Mouse (Mus musculus): ENCODE measurements around the gene Dbnl. TPM values are rescaled to one million over a fixed set of nuclear protein-coding genes. Genes with fewer than 3 reads are reported as not detected.

The Dbnl gene
- polyA plus RNA-seq, 1 experiment from 2014 or later: 36.6 TPM

- WGBS (ENCODE audit: insufficient replicate concordance): 83% methylated on average over 5 of the region's 5 CpGs
- no peak overlapping the region for H3K4me2 ChIP-seq (ENCODE audit: low read depth, low read length)
- no peak overlapping the region for H3K27ac ChIP-seq (ENCODE audit: low read depth)
- H3K27me3 ChIP-seq (ENCODE audit: insufficient read depth, low read length): no peaks in the 10 kb centered on the region
- H3K9ac ChIP-seq (replicated peaks): no peak overlapping the region
- peaks cover 7% of the 10 kb centered on the region for H3K4me1 ChIP-seq (ENCODE audit: insufficient read depth)
- no peaks in the 10 kb centered on the region for H3K9me3 ChIP-seq (ENCODE audit: low read length)
- DNase-seq (no peak), ATAC-seq (no peak)
- TF ChIP-seq CTCF (IDR thresholded peaks at IDR 0.05; ENCODE audit: low read depth) (no peak), EP300 (IDR thresholded peaks at IDR 0.05; ENCODE audit: low read depth) (no peak)
- H3K4me3 ChIP-seq (ENCODE audit: low read depth, low read length): no peak overlapping the region
- H3K36me3 ChIP-seq (replicated peaks; ENCODE audit: insufficient read depth, low read length): peaks cover 75% of the 10 kb centered on the region
Observed at GRCm38 (mm10) chr11:5797928-5798327, 9.6 kb downstream of the Dbnl start.

- no peak overlapping the region for H3K9ac ChIP-seq (replicated peaks)
- DNase-seq (no peak), ATAC-seq (no peak)
- H3K27me3 ChIP-seq (ENCODE audit: insufficient read depth, low read length): no peaks in the 10 kb centered on the region
- no peak overlapping the region for H3K27ac ChIP-seq (ENCODE audit: low read depth)
- H3K9me3 ChIP-seq (ENCODE audit: low read length): no peaks in the 10 kb centered on the region
- 81% methylated on average over 17 of the region's 17 CpGs for WGBS (ENCODE audit: insufficient replicate concordance)
- TF ChIP-seq CTCF (IDR thresholded peaks at IDR 0.05; ENCODE audit: low read depth): no peak
- TF ChIP-seq EP300 (IDR thresholded peaks at IDR 0.05; ENCODE audit: low read depth): no peak
- no peak overlapping the region for H3K4me2 ChIP-seq (ENCODE audit: low read depth, low read length)
- peaks cover 59% of the 10 kb centered on the region for H3K36me3 ChIP-seq (replicated peaks; ENCODE audit: insufficient read depth, low read length)
- peaks cover 13% of the 10 kb centered on the region for H3K4me1 ChIP-seq (ENCODE audit: insufficient read depth)
- no peak overlapping the region for H3K4me3 ChIP-seq (ENCODE audit: low read depth, low read length)
Observed at GRCm38 (mm10) chr11:5799621-5800490, 11.6 kb downstream of the Dbnl start.

GRCm38 (mm10) chr11:5801511-5801910, 13.2 kb downstream of the Dbnl start:
- 91% methylated on average over 16 of the region's 16 CpGs for WGBS (ENCODE audit: insufficient replicate concordance)
- Histone ChIP-seq H3K36me3 (replicated peaks; ENCODE audit: insufficient read depth, low read length) (peaks cover 44% of the 10 kb centered on the region), H3K4me2 (ENCODE audit: low read depth, low read length) (no peak overlapping the region), H3K27me3 (ENCODE audit: insufficient read depth, low read length) (no peaks in the 10 kb centered on the region), H3K4me1 (ENCODE audit: insufficient read depth) (peaks cover 13% of the 10 kb centered on the region), H3K27ac (ENCODE audit: low read depth) (no peak overlapping the region), H3K4me3 (ENCODE audit: low read depth, low read length) (no peak overlapping the region), H3K9ac (replicated peaks) (no peak overlapping the region), H3K9me3 (ENCODE audit: low read length) (no peaks in the 10 kb centered on the region)
- ATAC-seq (no peak), DNase-seq (no peak)
- no peak for TF ChIP-seq CTCF (IDR thresholded peaks at IDR 0.05; ENCODE audit: low read depth)
- TF ChIP-seq EP300 (IDR thresholded peaks at IDR 0.05; ENCODE audit: low read depth): no peak

- Histone ChIP-seq H3K9me3 (ENCODE audit: low read length) (no peaks in the 10 kb centered on the region), H3K4me2 (ENCODE audit: low read depth, low read length) (no peak overlapping the region), H3K9ac (replicated peaks) (no peak overlapping the region), H3K4me3 (ENCODE audit: low read depth, low read length) (no peak overlapping the region), H3K27me3 (ENCODE audit: insufficient read depth, low read length) (no peaks in the 10 kb centered on the region), H3K27ac (ENCODE audit: low read depth) (no peak overlapping the region), H3K4me1 (ENCODE audit: insufficient read depth) (peaks cover 13% of the 10 kb centered on the region), H3K36me3 (replicated peaks; ENCODE audit: insufficient read depth, low read length) (peaks cover 39% of the 10 kb centered on the region)
- DNase-seq: no peak
- ATAC-seq: no peak
- 51% methylated on average over 12 of the region's 12 CpGs for WGBS (ENCODE audit: insufficient replicate concordance)
- no peak for TF ChIP-seq CTCF (IDR thresholded peaks at IDR 0.05; ENCODE audit: low read depth)
- no peak for TF ChIP-seq EP300 (IDR thresholded peaks at IDR 0.05; ENCODE audit: low read depth)
Observed at GRCm38 (mm10) chr11:5802005-5802404, 13.7 kb downstream of the Dbnl start.

- TF ChIP-seq CTCF (IDR thresholded peaks at IDR 0.05; ENCODE audit: low read depth): no peak
- no peak overlapping the region for H3K4me3 ChIP-seq (ENCODE audit: low read depth, low read length)
- H3K36me3 ChIP-seq (replicated peaks; ENCODE audit: insufficient read depth, low read length): peaks cover 33% of the 10 kb centered on the region
- no peak overlapping the region for H3K4me2 ChIP-seq (ENCODE audit: low read depth, low read length)
- peaks cover 13% of the 10 kb centered on the region for H3K4me1 ChIP-seq (ENCODE audit: insufficient read depth)
- 58% methylated on average over 8 of the region's 8 CpGs for WGBS (ENCODE audit: insufficient replicate concordance)
- ATAC-seq (no peak), DNase-seq (no peak)
- no peak overlapping the region for H3K9ac ChIP-seq (replicated peaks)
- H3K27me3 ChIP-seq (ENCODE audit: insufficient read depth, low read length): no peaks in the 10 kb centered on the region
- H3K9me3 ChIP-seq (ENCODE audit: low read length): no peaks in the 10 kb centered on the region
- no peak overlapping the region for H3K27ac ChIP-seq (ENCODE audit: low read depth)
Observed at GRCm38 (mm10) chr11:5802457-5803217, 14.3 kb downstream of the Dbnl start.

GRCm38 (mm10) chr11:5803551-5803981, 15.3 kb downstream of the Dbnl start, which contains the start of gene Pgam2:
TSS of gene Pgam2 (minus strand) at chr11:5803733.
- no peak within 1 kb of the TSS for H3K4me3 ChIP-seq (ENCODE audit: low read depth, low read length)
- H3K4me1 ChIP-seq (ENCODE audit: insufficient read depth): peaks cover 13% of the 10 kb centered on the region
- no peak within 1 kb of the TSS for H3K9ac ChIP-seq (replicated peaks)
- no peak for TF ChIP-seq CTCF (IDR thresholded peaks at IDR 0.05; ENCODE audit: low read depth)
- TF ChIP-seq EP300 (IDR thresholded peaks at IDR 0.05; ENCODE audit: low read depth): no peak
- H3K9me3 ChIP-seq (ENCODE audit: low read length): no peaks in the 10 kb centered on the region
- H3K4me2 ChIP-seq (ENCODE audit: low read depth, low read length): no peak within 1 kb of the TSS
- H3K27ac ChIP-seq (ENCODE audit: low read depth): no peak within 1 kb of the TSS
- DNase-seq (no peak), ATAC-seq (no peak)
- H3K27me3 ChIP-seq (ENCODE audit: insufficient read depth, low read length): no peaks in the 10 kb centered on the region
- H3K36me3 ChIP-seq (replicated peaks; ENCODE audit: insufficient read depth, low read length): peaks cover 25% of the 10 kb centered on the region
- 47% methylated on average over 8 of the region's 8 CpGs for WGBS (ENCODE audit: insufficient replicate concordance)

All from liver, postnatal 0 days (tissue).